ENCODE assay signal across 8 mouse cellular contexts in the genomic region with DNA sequence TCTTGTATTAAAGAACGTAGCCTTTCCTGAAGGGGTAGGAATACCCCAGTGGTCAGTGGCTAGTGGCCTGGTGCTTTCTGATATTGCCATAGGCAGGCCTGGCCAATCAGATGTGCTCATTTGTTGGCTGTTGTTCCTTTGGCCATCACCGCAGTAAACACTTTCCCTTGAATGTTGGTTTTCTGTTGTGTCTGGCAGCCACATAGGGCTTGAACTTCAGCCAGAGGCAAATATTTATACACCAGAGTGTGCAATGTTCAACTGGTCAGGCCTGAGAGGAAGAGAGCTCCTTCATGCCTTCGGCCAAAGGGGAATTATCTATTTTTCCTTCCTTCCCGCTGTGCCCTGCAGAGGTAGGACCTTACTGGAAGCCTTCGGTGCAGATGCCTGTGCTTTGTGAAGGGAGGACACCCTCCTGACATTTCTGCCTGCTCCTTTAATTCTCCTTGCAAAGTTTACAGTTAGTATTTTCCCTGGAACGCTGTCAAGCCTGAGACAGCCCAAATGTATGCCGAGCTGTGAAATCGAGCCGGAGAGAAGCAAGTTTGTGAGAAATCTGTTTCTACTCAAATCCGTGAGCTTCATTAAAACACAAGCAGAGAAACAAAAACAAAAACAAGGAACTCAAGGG.
DNase-seq lines count a peak whose midpoint lies in the region; ATAC-seq and TF ChIP-seq lines count a peak whose summit lies in the region.

No protein-coding gene starts in this region.

- TF ChIP-seq CTCF in spleen, adult 2 months (IDR thresholded peaks at IDR 0.05; ENCODE audit: extremely low read depth, insufficient read depth, insufficient read length, insufficient replicate concordance): no peak

- H3K36me3 ChIP-seq in spleen, adult 2 months (ENCODE audit: control insufficient read depth, insufficient read depth, low read length): no peaks in the 10 kb centered on the region
- no peaks in the 10 kb centered on the region for H3K36me3 ChIP-seq in forebrain, embryonic 12.5 days (replicated peaks)
- no peaks in the 10 kb centered on the region for H3K36me3 ChIP-seq in midbrain, embryonic 14.5 days (ENCODE audit: control insufficient read depth, insufficient read depth, low read length)

- peak overlapping the region; percentile 34 for H3K27ac ChIP-seq in spleen, adult 2 months (ENCODE audit: insufficient read depth, low read length)
- peak overlapping the region; percentile 83 for H3K27ac ChIP-seq in forebrain, embryonic 12.5 days
- H3K27ac ChIP-seq in midbrain, embryonic 14.5 days (replicated peaks; ENCODE audit: low read depth, low read length): peak overlapping the region; percentile 65

- no peak for DNase-seq in spleen, adult 2 months (ENCODE audit: low read depth in 1 of 2, low spot score in 2 of 2)
- no peak for DNase-seq in spleen, postnatal 4 days (ENCODE audit: low spot score in 2 of 2)
- DNase-seq in heart, postnatal 36 days: peak; percentile 59 to 76
- DNase-seq in layer of hippocampus, postnatal 10 days (ENCODE audit: low spot score in 2 of 2): peak; percentile 39 to 41
- DNase-seq in midbrain, embryonic 14.5 days: no peak
- no peak for DNase-seq in thymus, adult 18-20 months

- no peak overlapping the region for H3K9ac ChIP-seq in forebrain, embryonic 12.5 days
- no peak overlapping the region for H3K9ac ChIP-seq in midbrain, embryonic 14.5 days (replicated peaks; ENCODE audit: low read length)

- 86% methylated on average over 10 of the region's 10 CpGs for WGBS in spleen, adult 2 months
- WGBS in forebrain, embryonic 12.5 days: 80% methylated on average over 10 of the region's 10 CpGs
- WGBS in midbrain, embryonic 14.5 days: 73% methylated on average over 10 of the region's 10 CpGs

- TF ChIP-seq POLR2A in spleen, adult 2 months (IDR thresholded peaks at IDR 0.05; ENCODE audit: low read depth, low read length): no peak

- intact Hi-C loops in heart, postnatal 36 days (cut with DNase I): loop anchor here (1.0 to 5.0 kb wide), 6 partner anchors 90 to 454 kb away; partner anchors contain the start of gene E130114P18Rik

- no peaks in the 10 kb centered on the region; the same call in 1 of the 2 replicates for H3K4me1 ChIP-seq in spleen, adult 2 months (ENCODE audit: control insufficient read depth, insufficient read depth, insufficient read length)
- peaks cover 47% of the 10 kb centered on the region for H3K4me1 ChIP-seq in forebrain, embryonic 12.5 days
- peaks cover 16% of the 10 kb centered on the region; the same call in 1 of the 2 replicates for H3K4me1 ChIP-seq in midbrain, embryonic 14.5 days (ENCODE audit: control insufficient read depth, insufficient read depth, low read length)

- H3K4me3 ChIP-seq in spleen, adult 2 months (ENCODE audit: extremely low read depth, insufficient read depth, insufficient read length): no peak overlapping the region
- no peak overlapping the region for H3K4me3 ChIP-seq in forebrain, embryonic 12.5 days (replicated peaks)
- H3K4me3 ChIP-seq in midbrain, embryonic 14.5 days (replicated peaks; ENCODE audit: low read depth, low read length): peak overlapping the region; percentile 15; the same call in 1 of the 2 replicates

- no peak for ATAC-seq in forebrain, embryonic 12.5 days (ENCODE audit: low FRiP score)
- no peak for ATAC-seq in midbrain, embryonic 14.5 days (ENCODE audit: low FRiP score, low TSS enrichment)
- ATAC-seq in megakaryocyte-erythroid progenitor cell, adult 5-6 weeks (replicated peaks; ENCODE audit: low FRiP score, low TSS enrichment, poor library complexity, severe bottlenecking): no peak

- H3K4me2 ChIP-seq in forebrain, embryonic 12.5 days: peak overlapping the region; percentile 8; the same call in 1 of the 2 replicates
- H3K4me2 ChIP-seq in midbrain, embryonic 14.5 days (ENCODE audit: low read length): peak overlapping the region; percentile 38

- H3K9me3 ChIP-seq in forebrain, embryonic 12.5 days: no peaks in the 10 kb centered on the region
- H3K9me3 ChIP-seq in midbrain, embryonic 14.5 days (ENCODE audit: control insufficient read depth, low read length): no peaks in the 10 kb centered on the region

- no peaks in the 10 kb centered on the region for H3K27me3 ChIP-seq in spleen, adult 2 months (ENCODE audit: control insufficient read depth, insufficient read depth, low read length)
- H3K27me3 ChIP-seq in forebrain, embryonic 12.5 days: no peaks in the 10 kb centered on the region
- H3K27me3 ChIP-seq in midbrain, embryonic 14.5 days (ENCODE audit: control insufficient read depth, insufficient read depth, low read length): no peaks in the 10 kb centered on the region

Comparison
In these comparisons a context has a peak if more than half of its experiments do, and no peak if none do; other contexts are left out.
1. DNase-seq: peak in heart, postnatal 36 days (2 of 2) and layer of hippocampus, postnatal 10 days (2 of 2); none in spleen, adult 2 months (0 of 2), spleen, postnatal 4 days (0 of 2), midbrain, embryonic 14.5 days (single experiment) and thymus, adult 18-20 months (0 of 2).
2. Peak in every context shown above with its lines, with median percentiles within 50 percentile points of each other: H3K27ac ChIP-seq.